Mouse (Mus musculus): ENCODE results near the gene Gm15114.
"Not testable (repeated sequence)": the region's sequence is repeated elsewhere in the genome, so short reads cannot be mapped to it uniquely, and the experiment has no call there.

Gm15114 gene

GRCm38 (mm10) chrX:148488649-148489048, at the start of gene Gm15114:
TSS of gene Gm15114 (plus strand) at chrX:148488949.
- not testable (repeated sequence) for DNase-seq (ENCODE audit: low read depth, low spot score)

Measured in skeletal muscle tissue, adult 2 months (tissue).